20 mouse cellular contexts compared by ENCODE assay signal in genomic region chr3:64414253-64414652, GRCm38 (mm10). TPM values are rescaled to one million over a fixed set of nuclear protein-coding genes. Genes with fewer than 3 reads are reported as not detected.
"Had no signal": no experiment of that assay in that cellular context is flagged by ENCODE, and none has a peak within 500 bp of the region (broad histone marks: within the 10 kb centered on the region; RNA-seq: fewer than 3 reads in every experiment).

No protein-coding gene starts in this region.

RNA-seq across cellular contexts. Expression of gene Vmn2r4, which starts 0.9 kb away (rescaled TPM):
- total RNA-seq: gastrocnemius, adult 18-20 months; gastrocnemius, adult 8-10 months; gastrocnemius, postnatal 14 days; gastrocnemius, postnatal 36 days; heart, adult 18-20 months; heart, adult 8-10 months; heart, postnatal 10 days; heart, postnatal 25 days; heart, postnatal 4 days; hindbrain, postnatal 0 days; layer of hippocampus, adult 18-20 months; layer of hippocampus, adult 8-10 months; layer of hippocampus, postnatal 14 days; layer of hippocampus, postnatal 36 days; left cerebral cortex, adult 18-20 months; left cerebral cortex, adult 8-10 months; left cerebral cortex, postnatal 10 days; left cerebral cortex, postnatal 25 days; left cerebral cortex, postnatal 4 days; liver, adult 2 months had no signal
